Mouse (Mus musculus) urinary bladder, postnatal 25 days (tissue): ENCODE results near the gene Vps33a.
"Not testable (repeated sequence)": the region's sequence is repeated elsewhere in the genome, so short reads cannot be mapped to it uniquely, and the experiment has no call there.

Experiments
- DNase-seq: peaks from one replicate; pipeline ENCODE4 v3.0.0; 2022; ENCODE audit warnings: low spot score

The Vps33a gene

GRCm38 (mm10) chr5:123524393-123524750, 48.5 kb downstream of the Vps33a start:
- no peak for DNase-seq

GRCm38 (mm10) chr5:123523692-123524392, 49.0 kb downstream of the Vps33a start, which contains the start of gene Diablo:
Diablo (minus strand) TSS chr5:123524176.
- peak; percentile 98 for DNase-seq

GRCm38 (mm10) chr5:123522166-123522565, 50.7 kb downstream of the Vps33a start:
- DNase-seq: no peak

GRCm38 (mm10) chr5:123521621-123522020, 51.2 kb downstream of the Vps33a start:
- DNase-seq: no peak

- no peak for DNase-seq
These were observed 52.2 kb downstream of the Vps33a start for GRCm38 (mm10) chr5:123520666-123521065.

GRCm38 (mm10) chr5:123514871-123515270, 58.0 kb downstream of the Vps33a start:
- DNase-seq: no peak

GRCm38 (mm10) chr5:123512102-123512501, 60.7 kb downstream of the Vps33a start:
- no peak for DNase-seq

- DNase-seq: not testable (repeated sequence)
These were observed 61.4 kb downstream of the Vps33a start for GRCm38 (mm10) chr5:123511426-123511825.

- no peak for DNase-seq
These were observed 62.7 kb downstream of the Vps33a start, which contains the start of gene B3gnt4 for GRCm38 (mm10) chr5:123510160-123510559. B3gnt4 (plus strand) TSS chr5:123510460.

GRCm38 (mm10) chr5:123508921-123509320, 63.9 kb downstream of the Vps33a start:
- no peak for DNase-seq

- peak; percentile 69 for DNase-seq
These were observed 64.7 kb downstream of the Vps33a start for GRCm38 (mm10) chr5:123507936-123508723.

- no peak for DNase-seq
These were observed 70.9 kb downstream of the Vps33a start for GRCm38 (mm10) chr5:123501973-123502372.

GRCm38 (mm10) chr5:123499717-123500116, 73.1 kb downstream of the Vps33a start:
- DNase-seq: no peak

- DNase-seq: no peak
These were observed 82.9 kb downstream of the Vps33a start for GRCm38 (mm10) chr5:123489935-123490334.

GRCm38 (mm10) chr5:123489112-123489785, 83.6 kb downstream of the Vps33a start, which contains the start of the genes Lrrc43 and Il31:
Lrrc43 (plus strand) TSS chr5:123489305.
Il31 (minus strand) TSS chr5:123489489.
- no peak for DNase-seq

GRCm38 (mm10) chr5:123487659-123488395, 85.0 kb downstream of the Vps33a start:
- no peak for DNase-seq
